Mouse (Mus musculus): Measurements from ENCODE around the gene Smpd2.

The Smpd2 gene

DNA sequence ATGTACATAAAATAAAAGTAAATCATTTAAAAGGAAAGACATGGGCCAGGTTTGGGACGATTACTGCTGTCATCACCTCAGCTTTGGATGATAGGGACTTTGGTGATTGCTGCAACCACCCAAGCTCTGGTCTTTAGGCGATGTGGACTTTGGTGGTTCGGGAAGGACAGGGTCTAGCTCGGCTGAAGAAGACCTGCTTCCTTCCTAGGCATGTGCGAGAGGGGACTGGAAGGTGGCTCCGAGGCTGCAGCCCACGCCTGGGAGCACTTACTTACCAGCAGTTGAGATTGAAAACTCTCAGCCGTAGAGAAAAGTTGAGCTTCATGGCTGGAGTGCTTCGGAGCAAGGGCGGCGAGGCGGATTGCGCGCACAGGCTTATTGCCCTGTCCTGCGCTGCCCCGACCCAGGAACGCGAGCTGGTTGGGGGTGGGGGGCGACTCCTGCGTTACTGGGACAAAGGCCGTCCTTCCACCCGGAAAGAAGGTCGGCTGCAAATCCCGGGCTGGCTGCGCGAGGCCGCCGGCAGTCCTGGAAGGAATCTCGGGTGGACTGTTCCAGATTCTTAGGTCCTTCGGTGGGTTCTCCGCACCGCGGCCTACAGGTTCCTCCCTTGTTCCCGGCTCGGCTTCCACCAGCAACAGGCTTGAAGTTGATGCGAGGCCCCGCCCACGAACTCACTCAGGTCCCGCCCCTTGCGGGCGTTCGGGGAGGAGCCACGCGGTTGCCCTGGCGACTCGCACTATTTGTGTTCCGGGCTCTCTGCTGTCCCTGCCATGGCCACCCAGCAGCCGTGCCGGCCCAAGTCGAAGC is at the start of gene Smpd2, which contains the start of gene Ppil6:
TSS of gene Smpd2 (minus strand) at position 662 of the 810 bp plus-strand sequence.
TSS of gene Ppil6 (plus strand) at position 732 of the 810 bp plus-strand sequence.
- DNase-seq (ENCODE audit: low spot score in 2 of 2): peak; percentile 93 to 97

DNA sequence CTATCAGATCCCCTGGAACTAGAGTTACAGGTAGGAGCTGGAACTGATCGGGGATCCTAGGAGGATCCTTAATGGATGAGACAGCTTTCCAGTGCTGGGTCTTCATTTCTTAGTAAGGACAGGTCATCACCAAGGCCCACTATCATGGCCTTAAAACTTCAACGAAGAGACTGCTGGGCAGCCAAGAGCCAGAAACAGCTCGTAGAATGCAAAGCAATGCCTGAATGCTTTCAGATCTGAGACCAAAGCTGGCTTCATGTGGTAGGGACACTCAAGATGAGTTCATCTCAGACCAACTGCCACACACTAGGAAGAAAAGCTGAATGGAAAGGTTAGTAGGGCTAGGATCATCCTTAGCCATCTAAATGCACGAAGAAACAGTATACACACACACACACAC is 48.8 kb upstream of the Smpd2 start:
- no peak for DNase-seq (ENCODE audit: low spot score in 2 of 2)

DNA sequence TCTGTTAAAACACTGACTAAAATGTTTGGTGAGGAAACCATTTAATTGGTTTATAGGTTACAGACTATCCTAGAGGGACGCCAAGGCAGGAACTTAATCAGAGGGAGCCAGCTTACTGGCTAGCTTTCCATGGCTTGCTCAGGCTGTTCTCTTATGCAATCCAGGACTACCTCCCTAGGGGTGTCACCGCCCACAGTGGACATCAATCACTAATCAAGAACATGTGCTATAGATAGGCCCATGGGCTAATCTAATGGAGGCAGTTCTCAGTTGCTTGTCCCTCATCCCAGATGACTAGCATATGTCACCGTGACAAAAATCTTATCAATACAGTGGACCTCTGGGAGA is 47.8 kb upstream of the Smpd2 start:
- no peak for DNase-seq (ENCODE audit: low spot score in 2 of 2)

DNA sequence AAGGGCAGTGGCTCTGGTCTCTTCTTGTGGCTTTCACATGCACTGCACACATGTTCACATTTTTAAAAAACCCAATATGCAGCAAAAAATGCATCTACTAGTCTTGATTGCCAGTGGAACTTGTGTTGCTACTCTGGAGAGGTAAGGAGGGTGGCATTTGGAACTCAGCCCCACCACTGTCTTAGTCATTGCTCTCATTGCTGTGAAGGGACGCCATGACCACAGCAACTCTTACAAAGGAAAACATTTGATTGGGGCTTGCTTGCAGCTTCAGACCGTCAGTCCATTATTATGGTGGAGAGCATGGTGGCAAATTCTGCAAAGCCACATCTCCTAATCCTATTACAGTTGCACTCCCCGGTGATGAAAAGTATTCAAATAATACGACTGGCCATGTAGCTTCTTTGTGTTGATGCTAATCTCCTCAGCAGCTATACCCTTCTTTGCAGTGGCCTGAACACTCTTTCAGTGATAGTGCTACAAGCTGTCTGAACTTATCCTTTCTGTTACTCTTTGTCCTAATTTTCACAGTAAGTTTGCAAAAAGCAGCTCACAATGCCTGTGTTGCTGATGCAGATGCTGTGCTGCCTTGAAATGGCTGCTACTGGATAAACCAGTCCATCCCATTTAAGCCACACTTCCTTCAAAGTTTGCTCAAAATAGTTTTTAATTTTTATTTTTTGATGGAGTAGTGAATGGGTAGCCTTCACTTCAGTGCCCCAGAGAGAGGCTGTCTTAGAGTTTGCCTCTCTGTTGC is 47.2 kb upstream of the Smpd2 start:
- no peak for DNase-seq (ENCODE audit: low spot score in 2 of 2)

DNA sequence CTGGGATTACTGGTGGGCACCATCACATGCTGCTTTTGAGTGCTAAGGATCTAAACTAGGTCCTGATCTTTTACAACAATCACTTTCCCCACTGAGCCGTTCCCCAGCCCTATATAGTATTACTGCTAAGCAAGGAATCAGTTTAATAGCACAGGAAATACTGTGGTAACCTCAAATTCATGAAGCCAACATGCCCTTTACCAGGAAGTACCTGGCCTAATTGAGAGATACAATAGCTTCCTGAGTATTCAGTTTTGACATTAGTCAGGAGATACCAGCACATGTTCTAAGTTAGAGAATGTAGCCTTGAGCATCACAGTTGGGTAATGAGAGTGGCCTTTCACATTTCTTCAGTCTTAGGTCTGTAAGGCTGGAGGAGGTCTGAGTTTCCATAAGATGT is 46.5 kb upstream of the Smpd2 start:
- no peak for DNase-seq (ENCODE audit: low spot score in 2 of 2)

DNA sequence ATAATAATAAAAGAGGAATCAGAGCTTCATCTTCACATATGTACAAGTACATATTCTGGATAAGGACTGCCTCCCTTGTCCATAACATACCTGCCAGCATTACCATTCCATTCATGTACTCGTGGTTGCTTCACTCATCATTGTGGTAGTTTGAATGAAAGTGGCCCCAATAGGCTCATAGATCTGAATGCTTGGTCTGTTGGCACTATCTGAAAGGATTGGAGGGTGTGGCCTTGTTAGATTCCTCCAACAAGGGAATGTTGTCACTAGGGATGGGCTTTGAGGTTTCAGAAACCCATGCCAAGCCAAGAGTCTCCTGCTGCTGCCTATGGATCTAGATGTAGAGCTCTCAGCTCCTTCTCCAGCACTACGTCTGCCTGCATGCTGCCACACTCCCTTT is 45.8 kb upstream of the Smpd2 start:
- no peak for DNase-seq (ENCODE audit: low spot score in 2 of 2)

DNA sequence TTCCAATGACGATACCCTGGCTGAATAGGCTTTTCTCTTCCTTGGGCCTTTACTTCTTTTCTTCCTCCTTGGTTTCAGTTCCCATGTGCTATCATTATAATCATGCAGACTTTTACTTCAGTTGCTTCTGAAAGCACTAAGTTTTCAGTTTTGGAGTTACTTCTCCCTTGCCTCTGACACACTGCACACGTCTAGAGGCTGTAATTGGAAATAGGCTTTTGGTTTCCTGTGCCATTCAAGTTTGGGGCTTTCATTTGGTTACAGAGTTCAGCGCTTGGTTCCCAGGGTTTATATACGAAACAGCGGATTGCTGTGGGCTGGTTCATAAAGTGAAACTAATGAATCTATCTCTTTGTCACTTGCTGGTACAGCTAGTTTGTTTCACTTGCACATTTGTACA is 39.8 kb upstream of the Smpd2 start:
- no peak for DNase-seq (ENCODE audit: low spot score in 2 of 2)

DNA sequence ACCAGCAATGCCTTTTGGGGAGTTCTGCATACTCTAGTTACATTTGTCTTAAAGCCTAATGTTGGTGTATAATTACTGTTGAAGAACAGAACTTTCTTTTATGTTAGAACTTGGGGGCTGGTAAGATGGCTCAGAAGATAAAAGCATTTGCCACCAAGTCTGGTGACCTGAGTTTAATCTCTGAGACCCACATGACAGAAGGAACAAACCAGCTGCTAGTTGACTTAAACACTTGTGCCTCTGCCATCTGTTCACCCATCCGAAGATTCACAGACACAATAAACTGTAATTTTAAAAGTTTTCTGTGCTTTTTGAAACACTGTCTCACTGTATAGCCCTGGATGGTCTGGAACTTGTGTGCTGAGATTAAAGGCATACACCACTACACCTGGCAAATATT is 35.5 kb upstream of the Smpd2 start:
- DNase-seq (ENCODE audit: low spot score in 2 of 2): no peak

DNA sequence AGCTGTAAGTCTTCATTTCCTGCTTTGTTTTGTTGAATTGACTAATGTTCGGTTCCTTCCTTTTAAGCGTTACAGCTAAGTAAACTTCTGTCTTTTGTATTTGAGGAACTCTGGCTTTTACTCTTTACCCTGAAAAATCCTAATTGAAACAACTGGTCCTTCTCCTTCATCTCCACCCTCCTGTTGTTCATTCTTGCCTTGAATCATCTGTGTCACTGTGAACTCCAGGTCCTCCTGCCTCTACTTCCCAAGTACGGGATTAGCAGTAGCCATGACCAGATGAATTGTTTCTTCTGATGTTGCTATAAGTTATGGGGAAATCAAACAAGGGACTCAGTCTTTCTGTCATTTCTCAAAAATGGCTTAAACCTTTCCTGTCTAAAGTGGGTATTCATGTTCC is 33.2 kb upstream of the Smpd2 start:
- no peak for DNase-seq (ENCODE audit: low spot score in 2 of 2)

DNA sequence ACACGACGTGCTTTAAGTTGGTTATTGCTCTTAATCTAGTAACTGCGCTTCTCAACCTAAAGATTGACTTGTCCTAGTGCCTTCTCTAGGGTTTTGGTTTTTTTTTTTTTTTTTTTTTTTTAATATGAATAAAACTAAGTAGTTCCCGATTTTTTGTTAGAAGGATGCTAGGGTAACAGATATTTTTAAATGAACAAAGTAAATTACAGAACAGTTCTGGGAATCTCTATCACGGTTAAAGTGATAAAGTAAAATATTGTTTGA is 30.2 kb upstream of the Smpd2 start:
- DNase-seq (ENCODE audit: low spot score in 2 of 2): no peak

DNA sequence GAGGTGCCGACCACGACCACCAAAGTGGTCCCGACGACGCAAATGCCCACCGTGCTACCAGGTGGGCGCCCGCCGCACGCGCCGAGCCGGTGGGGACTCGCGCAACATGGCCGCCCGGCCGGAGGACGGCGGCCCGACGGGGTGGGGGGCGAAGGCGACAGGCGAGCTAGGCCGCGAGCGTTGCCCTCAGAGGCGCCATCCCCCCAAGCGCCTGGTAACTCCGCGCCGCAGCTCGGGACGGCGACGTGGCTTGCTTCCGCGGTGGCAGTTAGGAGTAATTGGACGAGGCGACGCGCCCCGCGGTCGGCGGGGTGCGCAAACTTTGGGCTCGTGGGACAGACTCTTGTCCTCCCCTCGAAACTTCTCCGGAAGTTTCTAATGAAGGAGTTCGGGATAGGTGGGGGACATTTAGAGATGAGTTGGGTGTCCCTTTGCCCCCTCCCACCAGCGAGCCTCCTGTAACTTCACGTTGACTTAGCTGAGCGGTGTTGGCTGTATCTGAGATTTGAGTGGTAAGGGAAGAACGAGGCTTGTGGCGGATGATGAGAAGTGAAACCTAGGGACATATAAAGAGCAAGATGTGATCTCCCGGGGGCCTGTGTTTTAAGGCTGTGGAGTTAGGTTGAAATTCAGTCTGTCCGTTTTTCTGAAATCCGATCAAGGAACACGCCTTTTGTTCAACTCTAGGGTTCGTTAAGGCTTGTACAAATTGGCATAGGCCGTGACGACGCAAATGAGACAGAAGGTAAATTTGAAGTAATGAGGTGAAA is 29.7 kb upstream of the Smpd2 start:
- DNase-seq (ENCODE audit: low spot score in 2 of 2): peak; percentile 46 to 53

DNA sequence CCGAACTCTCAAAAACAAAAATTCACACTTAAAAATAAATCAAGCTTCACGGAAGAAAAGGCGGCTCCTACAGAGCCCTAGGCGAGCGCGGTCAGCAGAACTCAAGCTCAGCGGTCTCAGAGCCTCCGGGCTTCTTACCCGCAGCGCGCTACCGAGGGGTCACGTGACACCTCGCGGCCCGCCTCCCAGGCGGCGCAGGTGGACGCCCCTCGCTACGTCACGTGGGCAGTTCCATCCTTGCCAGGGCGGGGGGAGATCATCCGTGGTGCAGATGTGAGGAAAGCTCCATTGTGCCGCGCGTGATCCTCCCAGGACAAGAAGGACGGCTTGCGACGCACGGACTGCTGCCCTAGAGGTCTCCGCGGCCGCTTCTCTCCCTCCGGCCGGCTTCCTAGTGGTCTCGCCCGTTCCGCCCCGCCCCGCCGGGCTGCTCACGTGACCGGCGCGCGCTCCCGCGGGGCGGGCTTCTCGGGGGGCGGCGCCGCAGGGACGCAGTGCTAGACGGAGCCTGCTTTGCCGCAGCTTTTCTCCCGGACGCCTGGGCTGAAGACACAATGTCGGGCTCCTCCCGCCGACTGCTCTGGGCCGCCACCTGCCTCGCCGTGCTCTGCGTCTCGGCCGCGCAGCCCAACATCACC is 28.9 kb upstream of the Smpd2 start, which contains the start of gene Cd164:
TSS of gene Cd164 (plus strand) at position 434 of the 638 bp plus-strand sequence.
- DNase-seq (ENCODE audit: low spot score in 2 of 2): peak; percentile 92 to 93

DNA sequence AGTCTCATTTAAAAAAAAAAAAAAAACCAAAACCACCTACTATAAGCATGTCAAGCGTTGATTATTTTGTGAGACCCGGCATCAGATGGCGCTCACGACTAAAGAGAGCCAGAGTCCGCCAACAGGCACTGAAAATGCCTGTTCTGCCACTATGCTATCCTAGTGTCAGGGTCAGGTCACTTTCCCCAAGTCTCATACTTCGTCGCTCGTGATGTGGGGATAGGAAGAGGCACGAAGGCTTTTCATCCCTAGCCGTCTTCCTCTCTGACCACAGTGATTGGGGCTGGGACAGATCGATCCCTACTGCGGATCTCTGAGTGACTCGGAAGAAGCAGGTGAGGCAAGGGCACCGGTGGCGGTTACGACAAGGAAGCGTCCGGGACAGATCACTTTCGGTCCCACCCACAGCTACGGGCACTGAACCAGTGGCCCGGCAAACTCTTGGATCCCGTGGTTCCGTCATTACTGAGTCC is 28.4 kb upstream of the Smpd2 start:
- DNase-seq (ENCODE audit: low spot score in 2 of 2): peak in 1 of 2 experiments; percentile 85

DNA sequence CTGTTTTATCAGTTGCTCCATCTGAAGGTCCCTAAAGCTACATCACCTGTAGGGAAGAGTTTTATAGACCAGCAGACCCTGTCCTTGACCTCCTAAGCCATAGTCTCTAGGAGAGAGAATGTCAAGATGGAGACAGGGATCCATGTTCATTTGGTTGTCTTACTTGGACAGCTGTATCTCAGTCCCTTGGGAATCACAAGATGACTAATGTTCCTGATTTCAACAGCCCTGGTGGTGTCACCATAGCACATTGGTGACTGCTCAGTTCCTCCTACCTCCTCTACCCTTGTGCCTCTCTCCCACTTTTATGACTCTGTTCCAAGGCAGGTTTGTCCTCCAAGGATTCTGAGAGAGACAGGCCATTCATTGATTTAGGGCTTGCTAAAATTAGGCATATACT is 24.8 kb upstream of the Smpd2 start:
- DNase-seq (ENCODE audit: low spot score in 2 of 2): no peak

DNA sequence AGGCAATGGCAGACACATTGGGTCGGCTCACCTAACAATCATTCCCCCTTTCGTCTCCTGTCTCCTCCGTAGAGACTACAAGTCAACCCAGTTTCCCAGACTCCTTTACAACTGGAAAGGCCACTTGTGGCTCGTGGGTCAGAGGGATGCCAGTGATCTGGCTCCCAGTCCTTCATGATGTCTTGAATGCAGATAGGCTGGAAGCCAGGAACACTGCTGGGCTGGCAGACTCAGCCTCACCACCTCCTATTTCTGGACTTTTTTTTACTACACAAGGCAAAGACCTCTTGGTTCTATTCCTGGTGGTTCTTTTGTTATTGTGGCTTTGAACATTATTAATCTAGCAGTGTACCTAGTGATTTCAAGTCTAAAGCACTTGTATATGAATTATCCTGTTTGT is 24.1 kb upstream of the Smpd2 start:
- no peak for DNase-seq (ENCODE audit: low spot score in 2 of 2)

DNA sequence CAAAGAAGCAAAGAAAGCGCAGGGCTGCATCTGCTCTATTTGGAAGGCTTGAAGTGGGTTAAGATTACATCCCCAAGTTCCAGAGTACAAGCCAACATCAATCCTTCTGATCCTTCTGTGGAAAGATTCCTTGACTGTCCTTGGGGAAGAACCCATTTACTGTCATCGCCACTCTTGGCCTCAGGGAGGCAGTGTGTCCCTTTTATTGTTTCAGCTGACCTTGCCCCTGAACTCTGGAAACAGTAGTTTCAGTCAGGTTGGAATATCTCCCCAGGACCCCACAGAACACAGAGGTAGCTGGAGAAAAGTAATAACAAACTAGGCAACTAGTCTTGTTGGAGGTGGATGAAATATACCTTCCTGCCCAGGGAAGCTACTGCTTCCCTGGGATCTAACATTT is 19.0 kb upstream of the Smpd2 start:
- no peak for DNase-seq (ENCODE audit: low spot score in 2 of 2)

DNA sequence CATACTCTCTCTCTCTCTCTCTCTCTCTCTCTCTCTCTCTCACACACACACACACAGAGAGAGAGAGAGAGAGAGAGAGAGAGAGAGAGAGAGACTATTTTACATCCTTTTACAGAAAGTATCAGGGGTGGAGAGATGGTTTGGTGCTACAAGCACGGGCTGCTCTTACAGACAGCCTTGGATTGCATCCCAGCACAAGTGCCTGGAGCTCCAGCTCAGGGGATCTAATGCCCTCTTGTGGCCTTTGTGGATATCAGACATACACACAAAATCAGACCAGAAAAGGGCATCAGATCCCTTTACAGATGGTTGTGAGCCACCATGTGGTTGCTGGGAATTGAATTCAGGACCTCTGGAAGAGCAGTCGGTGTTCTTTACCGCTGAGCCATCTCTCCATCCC is 15.3 kb upstream of the Smpd2 start:
- DNase-seq (ENCODE audit: low spot score in 2 of 2): peak; percentile 49 to 73

DNA sequence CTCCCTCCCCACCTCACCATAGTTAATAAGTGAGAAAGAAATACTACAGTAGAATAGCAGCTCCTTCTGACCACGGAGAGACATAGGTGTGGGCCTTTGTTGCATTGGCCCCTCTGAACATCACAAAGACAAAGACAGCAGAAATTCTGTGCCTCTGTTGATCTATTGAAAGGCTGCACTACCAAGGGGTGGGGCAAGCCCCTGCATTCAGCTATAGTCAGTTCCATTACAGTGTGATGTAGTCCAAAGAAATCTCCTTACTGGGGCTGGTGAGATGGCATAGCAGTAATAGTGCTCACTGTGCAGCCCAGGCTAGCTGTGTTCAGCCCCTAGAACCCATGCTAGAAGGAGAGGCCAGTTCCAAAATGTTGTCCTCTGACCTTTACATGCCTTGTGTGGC is 14.8 kb upstream of the Smpd2 start:
- DNase-seq (ENCODE audit: low spot score in 2 of 2): no peak

DNA sequence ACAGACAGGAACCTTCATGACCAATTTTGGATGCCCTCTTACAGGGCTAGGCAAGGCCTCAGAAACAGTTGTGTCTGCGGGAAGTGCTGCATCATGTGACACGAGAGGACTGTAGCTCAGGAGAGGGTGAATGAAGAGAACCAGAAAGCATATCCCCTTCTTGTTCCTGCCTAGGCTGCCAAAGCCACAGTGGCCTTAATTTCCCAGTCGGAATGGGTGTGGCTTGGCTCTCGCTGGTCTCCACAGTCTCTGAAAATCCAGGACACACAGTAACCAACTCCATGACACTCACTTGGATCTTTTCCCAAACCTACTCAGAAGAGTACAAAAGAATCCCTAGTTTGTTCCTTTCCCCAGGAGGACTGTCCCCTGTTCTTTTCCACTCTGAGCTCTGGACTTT is 10.8 kb upstream of the Smpd2 start:
- DNase-seq (ENCODE audit: low spot score in 2 of 2): peak; percentile 78 to 83

DNA sequence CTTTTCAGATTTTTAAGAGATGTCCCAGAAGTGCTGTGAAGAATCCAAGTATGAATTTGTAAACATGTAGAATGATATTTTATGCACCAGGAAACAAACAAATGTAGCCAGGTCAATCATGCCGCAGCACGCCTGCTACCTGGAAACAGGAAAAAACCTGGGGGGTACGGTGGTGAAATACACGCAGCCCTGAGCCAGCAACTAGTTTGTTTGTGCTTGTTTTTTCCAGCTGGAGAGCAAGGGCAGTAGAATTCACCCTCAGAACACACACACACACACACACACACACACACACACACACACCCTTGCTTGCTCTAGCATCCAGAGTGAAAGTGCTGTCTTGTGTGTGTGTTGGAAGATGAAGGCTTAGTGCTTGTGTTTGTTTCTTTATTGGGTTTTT is 942 bp upstream of the Smpd2 start:
- DNase-seq (ENCODE audit: low spot score in 2 of 2): no peak

DNA sequence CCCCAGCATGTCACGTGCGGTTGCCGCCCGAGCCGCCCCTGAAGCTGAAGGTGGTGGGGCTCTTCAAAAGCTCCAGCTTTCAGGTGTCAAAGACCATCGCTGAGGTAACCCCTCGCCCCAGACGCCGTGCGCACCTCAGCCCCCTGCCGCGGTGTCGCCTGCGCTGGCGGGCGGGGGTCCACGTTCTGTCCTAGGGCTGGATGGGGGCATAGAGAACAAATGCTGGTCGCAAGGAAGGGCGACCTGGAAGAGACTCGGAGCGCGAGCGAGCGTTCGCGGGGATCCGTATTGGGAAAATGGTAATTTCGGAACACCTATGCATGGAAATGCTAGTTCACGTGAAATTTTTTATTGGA is 327 bp upstream of the Smpd2 start:
- DNase-seq (ENCODE audit: low spot score in 2 of 2): no peak

DNA sequence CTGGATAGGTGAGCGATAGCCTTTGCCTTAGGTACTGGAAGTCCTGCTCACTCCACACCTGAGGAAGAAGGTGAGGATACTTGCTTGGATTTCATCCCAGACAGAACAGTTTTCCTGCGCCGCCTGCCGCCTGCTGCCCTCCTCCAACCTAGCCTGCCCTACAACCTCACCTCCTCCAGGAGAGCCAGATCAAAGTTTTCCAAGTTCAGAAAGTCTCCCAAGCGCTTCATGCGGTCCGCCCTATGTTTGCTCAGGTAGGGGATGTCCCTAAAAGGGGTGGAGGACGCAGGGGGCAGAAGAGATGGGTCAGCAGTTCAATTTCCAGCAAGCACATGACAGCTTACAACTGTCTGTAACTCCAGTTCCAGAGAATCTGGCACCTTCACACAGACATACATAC is 875 bp downstream of the Smpd2 start:
- no peak for DNase-seq (ENCODE audit: low spot score in 2 of 2)

Data from heart, adult 9 months (tissue).